Mouse (Mus musculus) forebrain, embryonic 15.5 days (tissue): ENCODE measurements around the gene Stk32c. TPM values are rescaled to one million over a fixed set of nuclear protein-coding genes. Genes with fewer than 3 reads are reported as not detected.

Experiments
- ATAC-seq: fragments of 200-750 bp; cut with Nextera tagmentation; replicated peaks from 2 replicates; pipeline ENCODE4 v1.8.0; 2017; ENCODE audit warnings: mild to moderate bottlenecking, moderate TSS enrichment, moderate library complexity
- H3K27ac ChIP-seq: fragments of 300-500 bp; sonication (generic); replicated peaks from 2 replicates; pipeline ENCODE4 v1.5.1; 2015; ENCODE audit warnings: mild to moderate bottlenecking, inconsistent platforms
- H3K27me3 ChIP-seq: fragments of 300-500 bp; sonication (generic); 2 replicates; pipeline ENCODE4 v1.6.1; 2015; ENCODE audit warnings: inconsistent platforms
- H3K36me3 ChIP-seq: fragments of 300-500 bp; sonication (generic); 2 replicates; pipeline ENCODE4 v1.6.1; 2015; ENCODE audit warnings: mild to moderate bottlenecking, inconsistent platforms
- H3K4me1 ChIP-seq: fragments of 300-500 bp; sonication (generic); 2 replicates; pipeline ENCODE4 v1.6.1; 2015; ENCODE audit warnings: inconsistent platforms
- H3K4me2 ChIP-seq: fragments of 300-500 bp; sonication (generic); replicated peaks from 2 replicates; pipeline ENCODE4 v1.6.1; 2015; ENCODE audit warnings: mild to moderate bottlenecking, inconsistent platforms
- H3K4me3 ChIP-seq: fragments of 300-500 bp; sonication (generic); 2 replicates; pipeline ENCODE4 v1.5.1; 2015; ENCODE audit warnings: mild to moderate bottlenecking, inconsistent platforms
- H3K9ac ChIP-seq: fragments of 300-500 bp; sonication (generic); replicated peaks from 2 replicates; pipeline ENCODE4 v1.6.1; 2015; ENCODE audit warnings: mild to moderate bottlenecking, inconsistent platforms
- H3K9me3 ChIP-seq: fragments of 300-500 bp; sonication (generic); 2 replicates; pipeline ENCODE4 v1.6.1; 2016; ENCODE audit warnings: inconsistent platforms
- WGBS: fragments of 180-500 bp; shearing (Covaris S2); methylation state at CpG from one replicate; pipeline ENCODE4 v1.1.7; 2015; ENCODE audit warnings: mixed read lengths; 5-methylcytosine and 5-hydroxymethylcytosine counted together
- polyA plus RNA-seq: library from polyadenylated mRNA; unstranded; fragments of >200 nt; fragmentation: Nextera tagmentation; extraction: Ambion mirVana; gene quantifications from 2 replicates; pipeline ENCODE4 v1.2.1, GENCODE M21; 2015

Stk32c gene
- polyA plus RNA-seq, 1 experiment from 2014 or later = 0.93 TPM

- WGBS = 83% methylated on average over 7 of the region's 7 CpGs
- ATAC-seq = no peak
- no peaks in the 10 kb centered on the region for H3K36me3 ChIP-seq
- no peaks in the 10 kb centered on the region for H3K9me3 ChIP-seq
- no peak overlapping the region for H3K4me2 ChIP-seq
- H3K9ac ChIP-seq = no peak overlapping the region
- no peak overlapping the region for H3K4me3 ChIP-seq
- peaks cover 19% of the 10 kb centered on the region for H3K4me1 ChIP-seq
- H3K27ac ChIP-seq = no peak overlapping the region
- H3K27me3 ChIP-seq = no peaks in the 10 kb centered on the region
Observed at GRCm38 (mm10) chr7:139152927-139153326, 60.2 kb downstream of the Stk32c start.

- no peak overlapping the region for H3K4me3 ChIP-seq
- WGBS = 33% methylated on average over 10 of the region's 10 CpGs
- peak overlapping the region; percentile 43 for H3K27ac ChIP-seq
- H3K27me3 ChIP-seq = no peaks in the 10 kb centered on the region
- H3K4me1 ChIP-seq = peaks cover 19% of the 10 kb centered on the region
- peak overlapping the region; percentile 34 for H3K4me2 ChIP-seq
- ATAC-seq = peak; percentile 92
- H3K9me3 ChIP-seq = no peaks in the 10 kb centered on the region
- H3K9ac ChIP-seq = no peak overlapping the region
- H3K36me3 ChIP-seq = no peaks in the 10 kb centered on the region
Observed at GRCm38 (mm10) chr7:139151116-139151515, 62.0 kb downstream of the Stk32c start.

DNA sequence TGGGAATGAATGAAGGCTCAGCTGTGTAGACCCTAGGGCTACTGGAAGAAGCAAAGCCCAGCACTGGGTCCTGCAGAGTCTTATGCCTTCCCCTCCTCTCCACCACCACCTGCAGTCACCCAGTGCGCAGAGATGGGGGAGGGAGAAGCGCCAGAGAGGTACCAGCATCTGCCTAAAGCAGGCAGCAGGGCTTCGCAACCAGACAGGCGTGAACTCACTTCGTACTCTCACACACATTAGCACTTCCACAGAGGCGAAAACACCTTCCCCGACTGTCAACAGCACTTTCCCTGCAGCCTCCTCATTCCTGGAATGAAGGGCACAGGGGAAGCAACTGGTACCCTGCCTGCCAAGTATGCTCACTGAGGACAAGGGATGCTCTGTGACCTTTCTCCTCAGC is 63.7 kb downstream of the Stk32c start:
- ATAC-seq = no peak
- Histone ChIP-seq H3K4me3 (no peak overlapping the region), H3K4me2 (no peak overlapping the region), H3K4me1 (peaks cover 19% of the 10 kb centered on the region), H3K9ac (no peak overlapping the region), H3K27ac (no peak overlapping the region), H3K36me3 (no peaks in the 10 kb centered on the region), H3K9me3 (no peaks in the 10 kb centered on the region), H3K27me3 (no peaks in the 10 kb centered on the region)
- WGBS = 34% methylated on average over 7 of the region's 7 CpGs

DNA sequence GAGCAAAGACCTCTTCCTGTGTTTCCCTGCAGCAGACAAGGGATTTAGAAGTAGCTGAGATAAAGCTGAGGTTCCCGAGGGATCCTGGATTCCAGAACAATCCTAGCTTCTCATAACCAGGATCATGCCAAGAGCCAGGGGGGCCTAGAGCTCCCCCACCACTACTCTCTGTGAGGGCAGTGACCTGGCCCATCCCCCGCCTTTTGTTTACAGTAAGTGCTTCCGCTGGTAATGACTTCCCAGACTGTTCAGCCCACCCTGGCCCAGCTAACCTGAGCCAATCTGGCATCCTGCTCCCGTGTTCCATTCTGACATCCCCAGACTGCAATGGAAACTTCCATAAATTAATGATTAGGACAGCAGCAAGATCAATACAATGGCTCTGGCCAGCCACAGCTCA is 65.7 kb downstream of the Stk32c start:
- ATAC-seq = no peak
- no peaks in the 10 kb centered on the region for H3K9me3 ChIP-seq
- no peak overlapping the region for H3K4me3 ChIP-seq
- H3K27ac ChIP-seq = no peak overlapping the region
- WGBS = 50% methylated on average over 4 of the region's 4 CpGs
- no peaks in the 10 kb centered on the region for H3K36me3 ChIP-seq
- H3K27me3 ChIP-seq = no peaks in the 10 kb centered on the region
- no peak overlapping the region for H3K9ac ChIP-seq
- H3K4me1 ChIP-seq = peaks cover 19% of the 10 kb centered on the region
- H3K4me2 ChIP-seq = no peak overlapping the region

GRCm38 (mm10) chr7:139145891-139146290 is 67.2 kb downstream of the Stk32c start:
- no peak for ATAC-seq
- Histone ChIP-seq H3K27me3 (no peaks in the 10 kb centered on the region), H3K9ac (no peak overlapping the region), H3K27ac (no peak overlapping the region), H3K9me3 (no peaks in the 10 kb centered on the region), H3K4me1 (peaks cover 11% of the 10 kb centered on the region), H3K4me2 (no peak overlapping the region), H3K4me3 (no peak overlapping the region), H3K36me3 (no peaks in the 10 kb centered on the region)
- WGBS = 42% methylated on average over 7 of the region's 7 CpGs

- no peaks in the 10 kb centered on the region for H3K27me3 ChIP-seq
- WGBS = 95% methylated on average over 1 of the region's 1 CpGs
- H3K9me3 ChIP-seq = no peaks in the 10 kb centered on the region
- H3K4me1 ChIP-seq = peaks cover 18% of the 10 kb centered on the region
- ATAC-seq = no peak
- H3K36me3 ChIP-seq = no peaks in the 10 kb centered on the region
- H3K4me2 ChIP-seq = no peak overlapping the region
- no peak overlapping the region for H3K4me3 ChIP-seq
- H3K9ac ChIP-seq = no peak overlapping the region
- no peak overlapping the region for H3K27ac ChIP-seq
Observed at GRCm38 (mm10) chr7:139143785-139144184, 69.3 kb downstream of the Stk32c start.

DNA sequence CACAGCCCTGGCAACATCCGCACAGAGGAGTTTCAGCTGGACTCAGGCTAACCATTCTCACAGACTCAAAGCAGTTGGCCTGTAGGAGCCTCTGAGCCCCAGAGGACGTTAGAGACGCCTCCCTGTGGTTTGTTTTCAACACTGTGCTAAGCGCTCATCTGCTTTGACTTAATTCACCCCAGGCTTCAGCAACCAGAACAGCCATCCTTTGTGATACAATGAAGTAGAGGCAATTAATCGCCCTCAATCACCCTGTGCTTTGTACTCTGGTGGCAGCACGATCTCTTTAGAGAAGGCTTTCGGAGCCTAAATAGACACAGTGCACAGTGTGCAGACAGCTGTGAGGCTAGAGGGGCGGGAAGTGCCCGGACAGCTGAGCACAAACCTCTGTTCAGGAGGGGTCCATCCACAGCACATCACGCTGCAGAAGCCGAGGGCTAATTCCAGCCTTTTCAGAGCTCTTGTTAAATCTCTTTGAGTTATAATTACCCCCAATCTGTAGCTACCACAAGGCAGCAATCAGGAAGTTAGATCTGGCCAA is 73.1 kb downstream of the Stk32c start:
- H3K9me3 ChIP-seq = no peaks in the 10 kb centered on the region
- H3K4me3 ChIP-seq = no peak overlapping the region
- H3K27me3 ChIP-seq = no peaks in the 10 kb centered on the region
- ATAC-seq = peak; percentile 86
- H3K4me1 ChIP-seq = peaks cover 28% of the 10 kb centered on the region
- no peak overlapping the region for H3K4me2 ChIP-seq
- H3K27ac ChIP-seq = peak overlapping the region; percentile 73
- 2% methylated on average over 11 of the region's 11 CpGs for WGBS
- H3K36me3 ChIP-seq = no peaks in the 10 kb centered on the region
- H3K9ac ChIP-seq = no peak overlapping the region

DNA sequence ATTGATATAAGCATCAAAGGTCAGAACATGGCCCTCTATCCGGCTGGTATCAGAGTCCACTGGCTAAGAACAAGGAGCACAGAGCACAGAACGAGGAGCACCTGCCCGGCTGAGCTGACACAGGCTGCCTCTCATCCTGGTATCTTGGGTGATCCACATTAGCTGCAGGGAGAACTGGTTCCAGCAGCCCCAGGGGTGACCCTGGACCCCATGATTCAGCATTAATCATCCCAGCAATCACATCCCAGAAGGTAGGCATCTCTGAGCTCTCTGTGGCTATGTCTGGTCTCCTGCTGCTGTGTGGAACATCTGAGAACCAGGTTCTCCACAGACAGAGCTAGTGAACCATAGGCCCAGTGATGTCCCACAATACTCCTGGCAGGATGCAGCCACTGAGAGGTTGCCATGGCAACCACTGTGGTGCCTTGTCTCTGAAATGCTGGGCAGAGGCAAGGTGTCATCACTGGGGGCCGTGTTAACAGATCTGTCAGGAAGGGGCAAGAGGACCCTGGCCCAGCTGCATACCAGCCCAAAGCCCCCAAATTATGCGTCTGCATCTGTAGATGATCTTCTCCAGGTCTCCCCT is 76.1 kb downstream of the Stk32c start:
- Histone ChIP-seq H3K36me3 (no peaks in the 10 kb centered on the region), H3K9me3 (no peaks in the 10 kb centered on the region), H3K27me3 (no peaks in the 10 kb centered on the region), H3K4me3 (no peak overlapping the region), H3K4me1 (peaks cover 32% of the 10 kb centered on the region), H3K27ac (peak overlapping the region; percentile 37; the same call in 1 of the 2 replicates), H3K9ac (no peak overlapping the region), H3K4me2 (no peak overlapping the region)
- ATAC-seq = no peak
- WGBS = 65% methylated on average over 5 of the region's 5 CpGs

DNA sequence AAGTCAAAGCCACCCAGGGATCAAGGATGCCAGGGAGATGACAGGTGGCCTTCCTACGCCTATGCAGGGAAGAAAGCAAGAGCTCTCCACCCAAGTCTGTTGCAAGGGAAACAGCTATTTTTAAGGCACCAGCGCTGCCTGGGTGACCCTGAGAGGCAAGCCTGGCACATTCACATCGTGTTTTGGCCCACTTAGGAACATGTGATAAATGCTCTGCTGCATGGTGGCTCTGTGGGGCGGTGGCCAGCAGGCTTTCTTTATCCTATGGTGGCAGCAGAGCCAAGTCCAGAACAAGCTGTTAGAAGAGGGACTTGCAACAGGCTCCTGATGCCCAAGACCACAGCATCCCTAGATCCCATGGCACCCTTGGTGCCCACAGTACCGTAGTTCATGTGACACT is 77.9 kb downstream of the Stk32c start:
- no peak for ATAC-seq
- H3K27me3 ChIP-seq = no peaks in the 10 kb centered on the region

GRCm38 (mm10) chr7:139133446-139133845 is 79.7 kb downstream of the Stk32c start:
- no peak overlapping the region for H3K4me2 ChIP-seq
- H3K36me3 ChIP-seq = no peaks in the 10 kb centered on the region
- H3K9ac ChIP-seq = no peak overlapping the region
- H3K4me1 ChIP-seq = peaks cover 30% of the 10 kb centered on the region
- 47% methylated on average over 3 of the region's 3 CpGs for WGBS
- H3K9me3 ChIP-seq = no peaks in the 10 kb centered on the region
- no peak overlapping the region for H3K4me3 ChIP-seq
- no peak for ATAC-seq
- H3K27ac ChIP-seq = no peak overlapping the region
- H3K27me3 ChIP-seq = no peaks in the 10 kb centered on the region

More for the DNA sequence above, 77.9 kb downstream of the Stk32c start:
- no peaks in the 10 kb centered on the region for H3K9me3 ChIP-seq
- H3K4me3 ChIP-seq = no peak overlapping the region
- H3K9ac ChIP-seq = no peak overlapping the region
- no peak overlapping the region for H3K4me2 ChIP-seq
- no peaks in the 10 kb centered on the region for H3K36me3 ChIP-seq
- WGBS = 79% methylated on average over 5 of the region's 5 CpGs
- H3K4me1 ChIP-seq = peaks cover 40% of the 10 kb centered on the region
- H3K27ac ChIP-seq = no peak overlapping the region

DNA sequence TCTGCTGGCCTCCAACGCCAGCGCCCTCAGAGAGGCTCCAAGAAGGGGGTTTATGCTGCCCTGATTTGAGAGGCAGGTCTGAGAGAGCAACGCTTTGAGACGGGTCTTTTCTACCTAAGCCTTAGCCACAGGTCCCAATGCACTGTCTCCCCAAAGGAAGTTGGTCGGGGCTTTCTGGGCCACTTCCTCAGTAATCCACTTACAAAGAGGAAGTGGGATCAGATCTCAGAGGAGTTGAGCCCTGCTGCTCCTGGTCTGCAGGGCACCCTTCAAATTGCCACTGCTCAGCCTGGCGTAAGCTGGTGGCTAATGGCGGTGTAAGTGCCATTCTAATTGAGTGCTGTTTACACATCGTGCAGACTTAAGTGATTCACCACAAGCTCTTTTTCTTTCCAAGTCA is 81.6 kb downstream of the Stk32c start:
- H3K4me1 ChIP-seq = peaks cover 20% of the 10 kb centered on the region
- no peak overlapping the region for H3K4me2 ChIP-seq
- 39% methylated on average over 8 of the region's 8 CpGs for WGBS
- no peaks in the 10 kb centered on the region for H3K36me3 ChIP-seq
- no peak for ATAC-seq
- H3K9ac ChIP-seq = no peak overlapping the region
- no peak overlapping the region for H3K4me3 ChIP-seq
- H3K9me3 ChIP-seq = no peaks in the 10 kb centered on the region
- no peak overlapping the region for H3K27ac ChIP-seq
- H3K27me3 ChIP-seq = no peaks in the 10 kb centered on the region

GRCm38 (mm10) chr7:139130361-139130760 is 82.7 kb downstream of the Stk32c start:
- 41% methylated on average over 6 of the region's 6 CpGs for WGBS
- no peaks in the 10 kb centered on the region for H3K9me3 ChIP-seq
- H3K4me3 ChIP-seq = no peak overlapping the region
- H3K4me1 ChIP-seq = peaks cover 20% of the 10 kb centered on the region
- H3K4me2 ChIP-seq = no peak overlapping the region
- no peak for ATAC-seq
- H3K36me3 ChIP-seq = no peaks in the 10 kb centered on the region
- H3K9ac ChIP-seq = no peak overlapping the region
- no peaks in the 10 kb centered on the region for H3K27me3 ChIP-seq
- no peak overlapping the region for H3K27ac ChIP-seq

DNA sequence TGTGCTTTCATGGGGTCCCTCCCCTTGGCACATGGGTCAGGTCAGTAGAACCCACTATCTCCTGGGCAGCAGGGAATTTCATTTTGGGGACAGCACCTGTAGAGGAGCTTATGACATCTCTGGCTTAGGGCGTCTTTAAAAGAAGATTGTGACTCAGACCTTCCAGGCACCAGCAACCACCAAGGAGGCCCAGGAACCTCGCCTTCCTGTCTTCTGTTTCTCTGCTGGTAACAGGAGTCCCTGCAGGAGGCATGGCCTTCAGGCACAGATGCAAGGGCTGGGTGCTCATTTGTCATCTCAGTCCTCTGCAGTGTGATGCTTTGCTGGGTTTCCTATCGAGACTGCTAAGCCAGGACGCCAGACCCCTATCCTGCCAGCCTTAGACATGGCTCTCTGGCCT is 84.1 kb downstream of the Stk32c start:
- peaks cover 20% of the 10 kb centered on the region for H3K4me1 ChIP-seq
- whole genome bisulfite sequencing = 88% methylated on average over 4 of the region's 4 CpGs

More for the DNA sequence above, 84.1 kb downstream of the Stk32c start:
- Histone ChIP-seq H3K27me3 (no peaks in the 10 kb centered on the region), H3K4me2 (no peak overlapping the region), H3K9ac (no peak overlapping the region), H3K36me3 (no peaks in the 10 kb centered on the region), H3K4me3 (no peak overlapping the region), H3K27ac (no peak overlapping the region), H3K9me3 (no peaks in the 10 kb centered on the region)
- no peak for ATAC-seq
